Mouse (Mus musculus): ENCODE data around the gene Nup210l. TPM values are rescaled to one million over a fixed set of nuclear protein-coding genes. Genes with fewer than 3 reads are reported as not detected.

Nup210l gene
- polyA plus RNA-seq, 1 experiment = 0.16 TPM

- no peak for DNase-seq
- Histone ChIP-seq H3K27me3 (ENCODE audit: control insufficient read depth, insufficient read depth, low read length) (no peaks in the 10 kb centered on the region), H3K4me3 (replicated peaks; ENCODE audit: insufficient read depth, low read depth, low read length) (no peak overlapping the region), H3K4me1 (ENCODE audit: control insufficient read depth, insufficient read depth, low read length) (no peaks in the 10 kb centered on the region), H3K27ac (ENCODE audit: insufficient read depth, low read length) (no peak overlapping the region)
- WGBS = 38% methylated on average over 3 of the region's 3 CpGs
- no peak for TF ChIP-seq CTCF (IDR thresholded peaks at IDR 0.05; ENCODE audit: borderline replicate concordance, insufficient read depth, low read depth, low read length)
- no peak for TF ChIP-seq POLR2A (IDR thresholded peaks at IDR 0.05; ENCODE audit: borderline replicate concordance, insufficient read depth, low read length)
Measured at GRCm38 (mm10) chr3:90183581-90183980, 79.6 kb downstream of the Nup210l start.

GRCm38 (mm10) chr3:90190859-90191510, 87.1 kb downstream of the Nup210l start:
- no peak overlapping the region for H3K4me3 ChIP-seq (replicated peaks; ENCODE audit: insufficient read depth, low read depth, low read length)
- no peaks in the 10 kb centered on the region for H3K4me1 ChIP-seq (ENCODE audit: control insufficient read depth, insufficient read depth, low read length)
- DNase-seq = no peak
- H3K27ac ChIP-seq (ENCODE audit: insufficient read depth, low read length) = no peak overlapping the region
- no peaks in the 10 kb centered on the region for H3K27me3 ChIP-seq (ENCODE audit: control insufficient read depth, insufficient read depth, low read length)
- TF ChIP-seq CTCF (IDR thresholded peaks at IDR 0.05; ENCODE audit: borderline replicate concordance, insufficient read depth, low read depth, low read length) (no peak), POLR2A (IDR thresholded peaks at IDR 0.05; ENCODE audit: borderline replicate concordance, insufficient read depth, low read length) (no peak)
- WGBS = 61% methylated on average over 11 of the region's 11 CpGs

- Histone ChIP-seq H3K27me3 (ENCODE audit: control insufficient read depth, insufficient read depth, low read length) (no peaks in the 10 kb centered on the region), H3K4me1 (ENCODE audit: control insufficient read depth, insufficient read depth, low read length) (no peaks in the 10 kb centered on the region), H3K4me3 (replicated peaks; ENCODE audit: insufficient read depth, low read depth, low read length) (no peak overlapping the region), H3K27ac (ENCODE audit: insufficient read depth, low read length) (no peak overlapping the region)
- WGBS = 62% methylated on average over 4 of the region's 4 CpGs
- no peak for DNase-seq
- TF ChIP-seq POLR2A (IDR thresholded peaks at IDR 0.05; ENCODE audit: borderline replicate concordance, insufficient read depth, low read length) = no peak
- no peak for TF ChIP-seq CTCF (IDR thresholded peaks at IDR 0.05; ENCODE audit: borderline replicate concordance, insufficient read depth, low read depth, low read length)
Measured at GRCm38 (mm10) chr3:90194759-90195158, 90.8 kb downstream of the Nup210l start.

- 80% methylated on average over 1 of the region's 1 CpGs for WGBS
- H3K4me1 ChIP-seq (ENCODE audit: control insufficient read depth, insufficient read depth, low read length) = no peaks in the 10 kb centered on the region
- TF ChIP-seq POLR2A (IDR thresholded peaks at IDR 0.05; ENCODE audit: borderline replicate concordance, insufficient read depth, low read length) = no peak
- no peak for TF ChIP-seq CTCF (IDR thresholded peaks at IDR 0.05; ENCODE audit: borderline replicate concordance, insufficient read depth, low read depth, low read length)
- H3K4me3 ChIP-seq (replicated peaks; ENCODE audit: insufficient read depth, low read depth, low read length) = no peak overlapping the region
- no peak overlapping the region for H3K27ac ChIP-seq (ENCODE audit: insufficient read depth, low read length)
- no peak for DNase-seq
- no peaks in the 10 kb centered on the region for H3K27me3 ChIP-seq (ENCODE audit: control insufficient read depth, insufficient read depth, low read length)
Measured at GRCm38 (mm10) chr3:90195644-90196043, 91.7 kb downstream of the Nup210l start.

GRCm38 (mm10) chr3:90197548-90197947, 93.6 kb downstream of the Nup210l start:
- no peaks in the 10 kb centered on the region for H3K27me3 ChIP-seq (ENCODE audit: control insufficient read depth, insufficient read depth, low read length)
- H3K4me3 ChIP-seq (replicated peaks; ENCODE audit: insufficient read depth, low read depth, low read length) = no peak overlapping the region
- H3K4me1 ChIP-seq (ENCODE audit: control insufficient read depth, insufficient read depth, low read length) = no peaks in the 10 kb centered on the region
- TF ChIP-seq CTCF (IDR thresholded peaks at IDR 0.05; ENCODE audit: borderline replicate concordance, insufficient read depth, low read depth, low read length) (no peak), POLR2A (IDR thresholded peaks at IDR 0.05; ENCODE audit: borderline replicate concordance, insufficient read depth, low read length) (no peak)
- 85% methylated on average over 1 of the region's 1 CpGs for WGBS
- no peak overlapping the region for H3K27ac ChIP-seq (ENCODE audit: insufficient read depth, low read length)
- DNase-seq = no peak

GRCm38 (mm10) chr3:90202884-90203283, 99.0 kb downstream of the Nup210l start:
- no peak for DNase-seq
- Histone ChIP-seq H3K4me1 (ENCODE audit: control insufficient read depth, insufficient read depth, low read length) (no peaks in the 10 kb centered on the region), H3K27ac (ENCODE audit: insufficient read depth, low read length) (no peak overlapping the region), H3K4me3 (replicated peaks; ENCODE audit: insufficient read depth, low read depth, low read length) (no peak overlapping the region), H3K27me3 (ENCODE audit: control insufficient read depth, insufficient read depth, low read length) (no peaks in the 10 kb centered on the region)
- TF ChIP-seq POLR2A (IDR thresholded peaks at IDR 0.05; ENCODE audit: borderline replicate concordance, insufficient read depth, low read length) = no peak
- no peak for TF ChIP-seq CTCF (IDR thresholded peaks at IDR 0.05; ENCODE audit: borderline replicate concordance, insufficient read depth, low read depth, low read length)
- WGBS = 77% methylated on average over 1 of the region's 1 CpGs

- WGBS = 49% methylated on average over 5 of the region's 5 CpGs
- Histone ChIP-seq H3K27ac (ENCODE audit: insufficient read depth, low read length) (no peak overlapping the region), H3K4me1 (ENCODE audit: control insufficient read depth, insufficient read depth, low read length) (no peaks in the 10 kb centered on the region), H3K4me3 (replicated peaks; ENCODE audit: insufficient read depth, low read depth, low read length) (no peak overlapping the region), H3K27me3 (ENCODE audit: control insufficient read depth, insufficient read depth, low read length) (no peaks in the 10 kb centered on the region)
- DNase-seq = no peak
- TF ChIP-seq CTCF (IDR thresholded peaks at IDR 0.05; ENCODE audit: borderline replicate concordance, insufficient read depth, low read depth, low read length) (no peak), POLR2A (IDR thresholded peaks at IDR 0.05; ENCODE audit: borderline replicate concordance, insufficient read depth, low read length) (no peak)
Measured at GRCm38 (mm10) chr3:90203619-90204018, 99.7 kb downstream of the Nup210l start.

- Histone ChIP-seq H3K4me1 (ENCODE audit: control insufficient read depth, insufficient read depth, low read length) (no peaks in the 10 kb centered on the region), H3K27me3 (ENCODE audit: control insufficient read depth, insufficient read depth, low read length) (no peaks in the 10 kb centered on the region), H3K4me3 (replicated peaks; ENCODE audit: insufficient read depth, low read depth, low read length) (no peak overlapping the region), H3K27ac (ENCODE audit: insufficient read depth, low read length) (no peak overlapping the region)
- no peak for TF ChIP-seq POLR2A (IDR thresholded peaks at IDR 0.05; ENCODE audit: borderline replicate concordance, insufficient read depth, low read length)
- TF ChIP-seq CTCF (IDR thresholded peaks at IDR 0.05; ENCODE audit: borderline replicate concordance, insufficient read depth, low read depth, low read length) = no peak
- 97% methylated on average over 2 of the region's 2 CpGs for WGBS
- DNase-seq = no peak
Measured at GRCm38 (mm10) chr3:90204582-90204981, 100.7 kb downstream of the Nup210l start.
